Mouse (Mus musculus) spleen, postnatal 4 days (tissue): ENCODE results near the gene Prpf6.

ENCODE experiments used
- DNase-seq, 2 experiments: peaks; one replicate each; pipeline ENCODE4 v3.0.0; 2022; ENCODE audit warnings: low spot score in 2 of 2

Prpf6 gene

DNA sequence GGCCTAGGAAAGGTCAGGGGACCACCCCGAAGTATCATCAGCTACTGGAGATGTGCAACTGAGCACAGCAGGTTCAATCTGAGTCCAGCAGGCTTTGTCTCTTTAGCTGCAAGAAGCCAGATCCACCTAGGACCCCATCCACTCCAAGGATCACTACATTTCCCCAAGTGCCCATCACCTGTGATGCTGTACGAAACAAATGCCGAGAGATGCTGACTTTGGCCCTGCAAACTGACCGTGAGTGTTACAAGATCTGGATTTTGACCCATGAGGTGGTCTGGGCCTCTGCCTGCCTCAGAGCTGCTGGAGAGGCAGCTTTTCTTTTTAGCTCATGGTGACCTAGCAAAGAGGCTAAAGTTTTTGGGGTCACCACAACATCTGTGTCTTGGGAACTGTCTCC, 94.0 kb downstream of the Prpf6 start:
- DNase-seq: peak in 1 of 2 experiments; percentile 8

DNA sequence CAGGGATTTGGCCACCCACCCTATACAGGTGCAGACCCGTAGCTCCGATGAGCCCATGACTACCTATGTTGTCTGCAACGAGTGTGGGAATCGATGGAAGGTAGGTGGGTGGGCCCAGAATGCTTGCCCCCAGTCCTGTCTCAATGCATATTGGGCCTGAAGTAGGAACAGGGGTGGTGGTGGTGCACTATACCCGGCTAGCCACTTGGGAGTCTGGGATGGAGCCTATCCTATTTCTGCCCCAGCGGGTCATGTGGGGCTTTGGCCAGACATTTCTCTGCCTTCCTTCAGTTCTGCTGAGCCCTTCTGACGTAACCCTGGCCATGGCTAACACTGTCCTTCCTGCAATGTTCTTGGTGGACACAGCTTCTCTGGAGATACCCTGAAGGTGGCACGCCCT, 95.9 kb downstream of the Prpf6 start:
- peak; percentile 11 to 55 for DNase-seq

DNA sequence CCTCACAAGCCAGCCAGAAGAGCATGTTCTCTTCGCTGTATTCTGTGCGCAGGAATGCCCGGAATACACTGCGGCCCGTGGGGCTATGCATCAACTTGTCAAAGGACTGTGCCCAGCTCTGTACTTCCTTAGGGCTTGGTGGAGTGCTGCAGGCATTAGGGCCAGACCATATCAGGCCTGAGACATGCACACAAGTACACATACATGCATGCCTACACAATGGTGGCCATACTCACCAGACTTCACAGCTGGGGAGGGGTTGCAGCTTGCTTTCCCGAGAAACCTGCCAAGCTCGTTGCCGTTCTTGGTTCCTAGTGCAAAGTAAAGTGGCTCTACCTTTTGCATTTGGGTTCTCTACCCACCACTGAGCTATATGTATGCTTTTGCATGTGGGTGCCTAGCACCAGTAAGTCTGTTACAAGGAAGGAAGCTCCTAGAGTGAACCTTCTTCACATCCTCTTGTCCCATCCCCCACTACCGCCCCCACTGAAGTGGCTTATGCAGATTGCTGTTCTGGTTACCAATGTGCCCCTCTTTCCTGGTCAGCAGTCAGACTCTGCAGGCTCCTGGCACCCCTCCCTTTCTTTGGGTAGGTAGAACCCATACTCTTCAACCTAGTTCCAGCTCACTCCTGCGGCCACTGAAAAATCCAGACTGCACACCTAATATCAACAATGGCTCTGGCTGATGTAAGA, 97.9 kb downstream of the Prpf6 start:
- DNase-seq: peak in 1 of 2 experiments; percentile 15

GRCm38 (mm10) chr2:181691083-181691482, 99.4 kb downstream of the Prpf6 start:
- peak in 1 of 2 experiments; percentile 9 for DNase-seq

- DNase-seq: peak; percentile 28 to 67
Measured at GRCm38 (mm10) chr2:181691571-181691970, 99.9 kb downstream of the Prpf6 start.

DNA sequence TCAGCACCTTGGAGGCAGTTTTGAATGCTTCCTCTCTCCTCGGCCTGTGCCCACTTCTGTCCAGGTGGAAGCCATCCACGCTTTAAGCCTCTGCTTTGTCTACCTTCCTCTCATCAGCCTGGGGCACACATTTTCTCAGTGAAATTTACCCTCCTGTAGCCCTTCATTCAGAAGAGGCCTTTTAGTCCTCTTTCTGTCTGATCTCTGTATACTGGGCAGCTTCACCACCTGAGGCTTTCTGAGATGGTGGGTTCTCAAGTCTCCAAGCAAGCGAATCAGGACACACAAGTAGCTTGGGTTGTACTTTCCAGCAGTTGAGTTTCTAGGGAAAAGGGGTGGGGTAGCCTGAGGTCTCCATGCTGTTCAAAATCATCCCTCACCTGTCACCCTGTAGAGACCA, 100.6 kb downstream of the Prpf6 start:
- peak in 1 of 2 experiments; percentile 11 for DNase-seq

GRCm38 (mm10) chr2:181693339-181694280, 101.9 kb downstream of the Prpf6 start, which contains the start of gene Rgs19:
TSS of gene Rgs19 (minus strand) at chr2:181693977.
- DNase-seq: peak; percentile 79 to 89

GRCm38 (mm10) chr2:181694581-181694980, 102.9 kb downstream of the Prpf6 start:
- DNase-seq: peak; percentile 8 to 52

DNA sequence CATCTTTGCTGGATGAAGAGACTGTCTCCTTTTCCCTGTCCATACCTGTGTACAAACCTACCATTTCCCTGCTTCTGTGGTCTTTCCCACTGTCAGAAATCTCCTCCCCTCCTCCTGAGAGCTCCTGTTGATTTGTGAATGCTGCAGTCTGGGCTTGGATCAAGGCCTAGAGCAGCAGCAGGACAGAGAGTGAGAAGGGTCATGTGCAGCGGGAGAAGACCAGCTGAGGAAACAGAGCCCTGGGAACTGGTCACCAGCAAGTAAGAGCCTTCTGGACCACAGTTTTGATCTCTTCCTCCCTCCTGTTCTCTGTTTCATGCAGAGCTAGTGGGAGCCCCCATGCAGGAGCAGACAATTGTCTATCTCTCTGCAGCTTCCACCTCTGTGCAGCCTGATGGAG, 104.1 kb downstream of the Prpf6 start:
- peak in 1 of 2 experiments; percentile 50 for DNase-seq

- no peak for DNase-seq
Measured at GRCm38 (mm10) chr2:181696801-181697420, 105.2 kb downstream of the Prpf6 start.

- DNase-seq: no peak
Measured at GRCm38 (mm10) chr2:181698241-181698640, 106.6 kb downstream of the Prpf6 start, which contains the start of gene Lkaaear1. TSS of gene Lkaaear1 (minus strand) at chr2:181698442.
